Mouse (Mus musculus) CH12.LX (cell line): ENCODE data around the gene Daw1. TPM values are rescaled to one million over a fixed set of nuclear protein-coding genes. Genes with fewer than 3 reads are reported as not detected.

Experiments used
- DNase-seq: peaks from one replicate; pipeline ENCODE4 v3.0.0-alpha.2; 2013; ENCODE audit errors: extremely low read depth
- H3K27ac ChIP-seq: 2 replicates; pipeline ENCODE4 v1.5.1; 2012; ENCODE audit warnings: low read depth, mild to moderate bottlenecking, control low read depth, moderate library complexity; ENCODE audit not compliant: insufficient read depth
- H3K27me3 ChIP-seq: replicated peaks from 2 replicates; pipeline ENCODE3; 2012; ENCODE audit warnings: inconsistent platforms
- H3K36me3 ChIP-seq, 2 experiments: replicated peaks in 1 of 2; 2 replicates each; pipeline versions ENCODE3 to v1.6.1; 2012; ENCODE audit warnings: inconsistent platforms in 1 of 2, low read length in 1 of 2, mild to moderate bottlenecking in 1 of 2, mixed read lengths in 1 of 2, moderate library complexity in 1 of 2; ENCODE audit not compliant: control insufficient read depth in 1 of 2, insufficient read depth in 1 of 2
- H3K4me1 ChIP-seq, 2 experiments: 2 replicates each; pipeline ENCODE4 v1.6.1; 2012; ENCODE audit warnings: inconsistent platforms in 1 of 2, moderate library complexity in 1 of 2; ENCODE audit not compliant: insufficient read depth in 2 of 2, control insufficient read depth in 1 of 2
- H3K4me2 ChIP-seq: 2 replicates; pipeline ENCODE4 v1.6.1; 2012; ENCODE audit warnings: low read depth, mild to moderate bottlenecking, control low read depth; ENCODE audit not compliant: poor library complexity, insufficient read depth, severe bottlenecking
- H3K4me3 ChIP-seq, 3 experiments: fragments of 150-350 bp in 1 of 3; sonication (generic) in 1 of 3; replicated peaks in 1 of 3; 2 replicates each; pipeline versions ENCODE3 to v1.5.1; 2011 to 2012; ENCODE audit warnings: low read depth in 2 of 3, low read length in 2 of 3, mild to moderate bottlenecking in 2 of 3, moderate library complexity in 2 of 3, control low read depth in 1 of 3, improper control_type of control experiment in 1 of 3, inconsistent platforms in 1 of 3, mixed read lengths in 1 of 3; ENCODE audit not compliant: poor library complexity in 1 of 3
- H3K79me2 ChIP-seq: replicated peaks from 2 replicates; pipeline ENCODE4 v1.6.1; 2012; ENCODE audit warnings: mild to moderate bottlenecking, moderate library complexity; ENCODE audit not compliant: control insufficient read depth, poor library complexity, insufficient read depth, severe bottlenecking; ENCODE audit errors: extremely low read depth
- H3K9ac ChIP-seq: 2 replicates; pipeline ENCODE4 v1.6.1; 2012; ENCODE audit warnings: low read depth, mild to moderate bottlenecking, control low read depth, moderate library complexity; ENCODE audit not compliant: insufficient read depth
- H3K9me3 ChIP-seq: replicated peaks from 2 replicates; pipeline ENCODE3; 2012; ENCODE audit warnings: low read length, inconsistent platforms, mixed read lengths
- CTCF ChIP-seq, 2 experiments: IDR thresholded peaks in 1 of 2; conservative IDR thresholded peaks in 1 of 2; 2 replicates each; pipeline ENCODE4 v1.5.1; 2011 to 2012; ENCODE audit warnings: low read depth in 2 of 2, low read length in 2 of 2, improper control_type of control experiment in 1 of 2, inconsistent platforms in 1 of 2, mild to moderate bottlenecking in 1 of 2, moderate library complexity in 1 of 2
- E2F4 ChIP-seq: IDR thresholded peaks from 2 replicates; pipeline ENCODE4 v1.6.1; 2011; ENCODE audit warnings: low read depth, low read length, improper control_type of control experiment; ENCODE audit not compliant: insufficient replicate concordance
- ETS1 ChIP-seq: conservative IDR thresholded peaks from 2 replicates; pipeline ENCODE4 v1.6.1; 2012; ENCODE audit warnings: low read depth, mild to moderate bottlenecking, inconsistent platforms, low read length, improper control_type of control experiment, moderate library complexity
- KAT2A ChIP-seq: IDR thresholded peaks from 2 replicates; pipeline ENCODE4 v1.6.1; 2012; ENCODE audit warnings: low read length, improper control_type of control experiment, inconsistent platforms; ENCODE audit not compliant: insufficient replicate concordance
- MAFK ChIP-seq: IDR thresholded peaks from 2 replicates; pipeline ENCODE4 v1.6.1; 2011; ENCODE audit warnings: low read length, improper control_type of control experiment; ENCODE audit not compliant: insufficient replicate concordance
- MAX ChIP-seq: IDR thresholded peaks from 2 replicates; pipeline ENCODE4 v1.6.1; 2011; ENCODE audit warnings: low read length, improper control_type of control experiment
- MAZ ChIP-seq: IDR thresholded peaks from 2 replicates; pipeline ENCODE4 v1.6.1; 2012; ENCODE audit warnings: low read depth, mild to moderate bottlenecking, inconsistent platforms, low read length, improper control_type of control experiment, moderate library complexity
- MYC ChIP-seq: IDR thresholded peaks from 2 replicates; pipeline ENCODE4 v1.6.1; 2011; ENCODE audit warnings: low read depth, mild to moderate bottlenecking, improper control_type of control experiment, low read length
- NRF1 ChIP-seq: IDR thresholded peaks from 2 replicates; pipeline ENCODE4 v1.6.1; 2014; ENCODE audit warnings: low read depth, mild to moderate bottlenecking, inconsistent platforms, low read length, improper control_type of control experiment, moderate library complexity
- PAX5 ChIP-seq: IDR thresholded peaks from 2 replicates; pipeline ENCODE4 v1.6.1; 2012; ENCODE audit warnings: low read length, inconsistent platforms, mixed read lengths
- POLR2A ChIP-seq: IDR thresholded peaks from 2 replicates; pipeline ENCODE4 v1.6.1; 2011; ENCODE audit warnings: low read depth, mild to moderate bottlenecking, improper control_type of control experiment, low read length
- POLR2AphosphoS2 ChIP-seq: IDR thresholded peaks from 2 replicates; pipeline ENCODE4 v1.6.1; 2011; ENCODE audit warnings: low read depth, low read length, improper control_type of control experiment
- RAD21 ChIP-seq: IDR thresholded peaks from 2 replicates; pipeline ENCODE4 v1.6.1; 2011; ENCODE audit warnings: low read depth, mild to moderate bottlenecking, low read length, improper control_type of control experiment, moderate library complexity
- TBP ChIP-seq: conservative IDR thresholded peaks from 2 replicates; pipeline ENCODE4 v1.6.1; 2011; ENCODE audit warnings: low read depth, low read length, improper control_type of control experiment
- USF1 ChIP-seq: IDR thresholded peaks from 2 replicates; pipeline ENCODE4 v1.6.1; 2014; ENCODE audit warnings: low read depth, mild to moderate bottlenecking, inconsistent platforms, low read length, improper control_type of control experiment
- USF2 ChIP-seq: conservative IDR thresholded peaks from 2 replicates; pipeline ENCODE4 v1.6.1; 2011; ENCODE audit warnings: low read depth, low read length, improper control_type of control experiment
- ZKSCAN1 ChIP-seq: IDR thresholded peaks from 2 replicates; pipeline ENCODE4 v1.6.1; 2012; ENCODE audit warnings: low read depth, inconsistent platforms, low read length, improper control_type of control experiment, borderline replicate concordance
- dilution Hi-C: fragments of 300-500 bp; cut with MboI; formaldehyde crosslinking; loops from 2 replicates; pipeline ENCODE4 v1.14.3; 2020; ENCODE audit warnings: low sequenced_read_pairs; ENCODE audit not compliant: extremely low pct_unique_long_range_greater_than_20kb, extremely low pct_ligation_motif_present
- in situ Hi-C: fragments of 300-500 bp; cut with MboI; formaldehyde crosslinking; loops from 3 replicates; pipeline ENCODE4 v1.14.3; 2019; ENCODE audit warnings: low sequenced_read_pairs, low pct_ligation_motif_present, low pct_unique_long_range_greater_than_20kb, mixed read lengths
- polyA plus RNA-seq: library from polyadenylated mRNA; unstranded; fragments of >175 nt; gene quantifications from 2 replicates; pipeline ENCODE4 v1.2.1, GENCODE M21; 2012; ENCODE audit warnings: low read depth; ENCODE audit not compliant: insufficient read length
- total RNA-seq, 2 experiments: library from RNA; depleted of rRNA; stranded (reverse); fragments of 300-350 nt in 1 of 2; fragments of >200 nt in 1 of 2; gene quantifications; 2 replicates each; pipeline ENCODE4 v1.2.3; 2012 to 2014

Daw1 gene
- total and polyA plus RNA-seq, 3 experiments = not detected

GRCm38 (mm10) chr1:83227946-83228345 lies 68.4 kb downstream of the Daw1 start:
- TF ChIP-seq CTCF (conservative IDR thresholded peaks at IDR 0.05 in 1 of 2, IDR thresholded peaks at IDR 0.05 in 1 of 2; ENCODE audit: low read depth in 2 of 2, low read length in 2 of 2) (no peak), TBP (no peak), USF1 (no peak), MAX (no peak), MYC (no peak), ETS1 (no peak), POLR2A (no peak), POLR2AphosphoS2 (no peak), KAT2A (no peak), E2F4 (no peak), ZKSCAN1 (no peak), USF2 (no peak), NRF1 (no peak), RAD21 (no peak), PAX5 (no peak), MAZ (no peak)
- no peaks in the 10 kb centered on the region for H3K36me3 ChIP-seq
- dilution Hi-C loops (no loop called here), in situ Hi-C loops (no loop called here)
- no peaks in the 10 kb centered on the region for H3K9me3 ChIP-seq
- no peak overlapping the region for H3K27ac ChIP-seq
- no peak overlapping the region for H3K4me2 ChIP-seq
- DNase-seq = no peak
- no peak overlapping the region for H3K4me3 ChIP-seq
- no peak overlapping the region for H3K9ac ChIP-seq
- H3K27me3 ChIP-seq = no peaks in the 10 kb centered on the region
- no peaks in the 10 kb centered on the region; the same call in 1 of the 2 replicates for H3K79me2 ChIP-seq
- no peaks in the 10 kb centered on the region for H3K4me1 ChIP-seq

- Histone ChIP-seq H3K36me3 (no peaks in the 10 kb centered on the region), H3K4me2 (no peak overlapping the region), H3K9me3 (no peaks in the 10 kb centered on the region), H3K79me2 (no peaks in the 10 kb centered on the region), H3K27ac (no peak overlapping the region), H3K4me1 (no peaks in the 10 kb centered on the region; a peak in 1 of 4 replicates), H3K27me3 (no peaks in the 10 kb centered on the region), H3K9ac (no peak overlapping the region), H3K4me3 (no peak overlapping the region)
- dilution Hi-C loops = no loop called here
- DNase-seq = no peak
- no peak for TF ChIP-seq MAFK
- in situ Hi-C loops = no loop called here
Observed at GRCm38 (mm10) chr1:83248235-83248746, 88.7 kb downstream of the Daw1 start.
